Mouse (Mus musculus): ENCODE data around the gene Tnf. TPM values are rescaled to one million over a fixed set of nuclear protein-coding genes. Genes with fewer than 3 reads are reported as not detected.
A peak's percentile ranks its signal among the peaks of the same experiment; 100 is the strongest.

Tnf gene
- polyA plus RNA-seq, 1 experiment from 2014 or later = not detected

GRCm38 (mm10) chr17:35201128-35201527, 679 bp downstream of the Tnf start:
- POLR2A ChIA-PET = no interaction called here
- no peaks in the 10 kb centered on the region for H3K27me3 ChIP-seq
- CTCF ChIA-PET = interaction anchor here (1.0 kb wide), 1 partner anchor 11 kb away, joined by 3 read pairs; no protein-coding TSS in a partner anchor
- ATAC-seq = no peak
- no peak for TF ChIP-seq CTCF (IDR thresholded peaks at IDR 0.05)
- DNase-seq (ENCODE audit: low read depth, low spot score) = no peak
- in situ Hi-C loops (cut with MboI; ENCODE audit: low pct_unique_long_range_greater_than_20kb) = no loop called here

DNA sequence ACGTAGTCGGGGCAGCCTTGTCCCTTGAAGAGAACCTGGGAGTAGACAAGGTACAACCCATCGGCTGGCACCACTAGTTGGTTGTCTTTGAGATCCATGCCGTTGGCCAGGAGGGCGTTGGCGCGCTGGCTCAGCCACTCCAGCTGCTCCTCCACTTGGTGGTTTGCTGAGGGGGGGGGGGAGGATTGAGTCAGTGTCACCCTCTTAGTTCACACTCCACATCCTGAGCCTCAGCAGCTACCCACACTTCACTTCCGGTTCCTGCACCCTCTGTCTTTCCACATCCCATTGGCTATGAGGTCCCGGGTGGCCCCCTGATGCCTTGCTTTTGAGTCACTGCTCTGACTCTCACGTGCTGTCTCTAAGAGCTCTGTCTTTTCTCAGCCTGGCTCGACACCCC, 1.4 kb downstream of the Tnf start:
- no peaks in the 10 kb centered on the region for H3K27me3 ChIP-seq
- POLR2A ChIA-PET = no interaction called here
- no peak for DNase-seq (ENCODE audit: low read depth, low spot score)
- in situ Hi-C loops (cut with MboI; ENCODE audit: low pct_unique_long_range_greater_than_20kb) = no loop called here
- TF ChIP-seq CTCF (IDR thresholded peaks at IDR 0.05) = no peak
- CTCF ChIA-PET = no interaction called here
- ATAC-seq = no peak

- ChIA-PET CTCF (interaction anchor here (0.6 kb wide), 1 partner anchor 30 kb away, joined by 3 read pairs; no protein-coding TSS in a partner anchor), POLR2A (no interaction called here)
- ATAC-seq = no peak
- no peak for TF ChIP-seq CTCF (IDR thresholded peaks at IDR 0.05)
- DNase-seq (ENCODE audit: low read depth, low spot score) = no peak
- H3K27me3 ChIP-seq = no peaks in the 10 kb centered on the region
- in situ Hi-C loops (cut with MboI; ENCODE audit: low pct_unique_long_range_greater_than_20kb) = no loop called here
Measured at GRCm38 (mm10) chr17:35198946-35199345, 2.9 kb downstream of the Tnf start.

DNA sequence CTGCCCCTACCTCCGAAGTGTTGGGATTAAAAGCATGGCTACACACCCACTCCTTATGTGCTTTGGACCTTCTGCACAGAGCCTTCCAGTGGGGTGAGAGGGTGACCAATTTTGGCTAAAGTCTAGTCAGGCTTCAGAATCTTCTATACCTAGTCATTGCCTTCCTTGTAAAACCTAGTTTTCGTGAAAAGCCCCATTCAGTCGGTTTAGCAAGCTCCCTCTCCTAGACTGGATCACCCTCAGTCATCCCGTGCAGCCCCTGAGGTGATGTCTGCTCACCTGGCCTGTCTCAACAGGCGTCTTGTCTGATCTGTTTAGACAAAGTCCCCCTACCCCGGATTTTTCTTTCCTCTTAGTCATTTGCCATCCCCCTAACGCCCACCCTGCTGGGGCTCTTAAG, 3.8 kb downstream of the Tnf start:
- no peaks in the 10 kb centered on the region for H3K27me3 ChIP-seq

DNA sequence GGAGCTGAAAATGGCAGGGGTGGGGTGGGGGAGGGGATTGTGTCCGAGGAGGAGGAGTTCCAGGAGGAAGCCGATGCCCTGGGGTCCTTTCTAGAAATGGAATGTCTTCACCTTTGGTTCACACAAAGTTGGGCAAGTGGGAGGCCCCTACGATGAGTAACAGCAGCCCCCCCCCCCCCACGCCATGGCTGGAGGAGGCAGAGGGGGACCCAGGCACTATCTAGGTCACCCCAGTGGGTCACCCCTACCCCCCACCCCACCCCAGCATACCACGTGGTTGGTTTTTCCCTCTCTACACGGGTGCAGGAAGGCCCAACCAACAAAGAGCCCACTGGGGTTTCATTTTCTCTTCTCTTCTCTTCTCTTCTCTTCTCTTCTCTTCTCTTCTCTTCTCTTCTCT, 4.7 kb downstream of the Tnf start:
- CTCF ChIA-PET = no interaction called here
- no peak for TF ChIP-seq CTCF (IDR thresholded peaks at IDR 0.05)
- ATAC-seq = no peak
- H3K27me3 ChIP-seq = no peaks in the 10 kb centered on the region
- POLR2A ChIA-PET = interaction anchor here (0.6 kb wide), 1 partner anchor 33 kb away, joined by 3 read pairs; no protein-coding TSS in a partner anchor
- in situ Hi-C loops (cut with MboI; ENCODE audit: low pct_unique_long_range_greater_than_20kb) = no loop called here
- no peak for DNase-seq (ENCODE audit: low read depth, low spot score)

More for the DNA sequence above, 3.8 kb downstream of the Tnf start:
- no peak for DNase-seq (ENCODE audit: low read depth, low spot score)
- ChIA-PET POLR2A (no interaction called here), CTCF (no interaction called here)
- in situ Hi-C loops (cut with MboI; ENCODE audit: low pct_unique_long_range_greater_than_20kb) = no loop called here
- TF ChIP-seq CTCF (IDR thresholded peaks at IDR 0.05) = no peak
- no peak for ATAC-seq

DNA sequence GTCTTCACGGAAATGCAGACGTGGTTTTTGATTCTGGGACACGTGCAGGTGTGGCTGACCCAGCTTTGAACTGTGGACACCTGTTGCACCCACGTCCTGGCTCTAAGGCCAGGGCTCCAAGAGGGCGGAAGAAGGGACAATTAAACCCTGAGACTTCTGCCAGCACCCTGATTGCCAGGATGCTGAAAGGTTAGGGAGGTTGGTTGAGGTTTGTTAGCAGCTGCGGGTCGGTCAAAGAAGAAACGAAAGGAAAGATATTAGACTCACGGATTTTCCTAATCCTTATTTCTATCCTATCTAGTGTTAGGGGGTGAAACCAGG, 5.5 kb downstream of the Tnf start:
- ATAC-seq (no peak), DNase-seq (ENCODE audit: low read depth, low spot score) (no peak)
- ChIA-PET CTCF (interaction anchor here (1.1 kb wide), 1 partner anchor 35 kb away, joined by 3 read pairs; no protein-coding TSS in a partner anchor), POLR2A (no interaction called here)
- TF ChIP-seq CTCF (IDR thresholded peaks at IDR 0.05) = no peak
- in situ Hi-C loops (cut with MboI; ENCODE audit: low pct_unique_long_range_greater_than_20kb) = no loop called here
- no peaks in the 10 kb centered on the region for H3K27me3 ChIP-seq

- H3K27me3 ChIP-seq = no peaks in the 10 kb centered on the region
- ATAC-seq = peak; percentile 27
- in situ Hi-C loops (cut with MboI; ENCODE audit: low pct_unique_long_range_greater_than_20kb) = no loop called here
- CTCF ChIA-PET = interaction anchor here (0.7 to 1.1 kb wide), 2 partner anchors 11 to 36 kb away, joined by 3 read pairs; no protein-coding TSS in a partner anchor
- TF ChIP-seq CTCF (IDR thresholded peaks at IDR 0.05) = peak; percentile 100
- POLR2A ChIA-PET = no interaction called here
- peak; percentile 13 for DNase-seq (ENCODE audit: low read depth, low spot score)
Measured at GRCm38 (mm10) chr17:35195631-35196320, 6.0 kb downstream of the Tnf start.

DNA sequence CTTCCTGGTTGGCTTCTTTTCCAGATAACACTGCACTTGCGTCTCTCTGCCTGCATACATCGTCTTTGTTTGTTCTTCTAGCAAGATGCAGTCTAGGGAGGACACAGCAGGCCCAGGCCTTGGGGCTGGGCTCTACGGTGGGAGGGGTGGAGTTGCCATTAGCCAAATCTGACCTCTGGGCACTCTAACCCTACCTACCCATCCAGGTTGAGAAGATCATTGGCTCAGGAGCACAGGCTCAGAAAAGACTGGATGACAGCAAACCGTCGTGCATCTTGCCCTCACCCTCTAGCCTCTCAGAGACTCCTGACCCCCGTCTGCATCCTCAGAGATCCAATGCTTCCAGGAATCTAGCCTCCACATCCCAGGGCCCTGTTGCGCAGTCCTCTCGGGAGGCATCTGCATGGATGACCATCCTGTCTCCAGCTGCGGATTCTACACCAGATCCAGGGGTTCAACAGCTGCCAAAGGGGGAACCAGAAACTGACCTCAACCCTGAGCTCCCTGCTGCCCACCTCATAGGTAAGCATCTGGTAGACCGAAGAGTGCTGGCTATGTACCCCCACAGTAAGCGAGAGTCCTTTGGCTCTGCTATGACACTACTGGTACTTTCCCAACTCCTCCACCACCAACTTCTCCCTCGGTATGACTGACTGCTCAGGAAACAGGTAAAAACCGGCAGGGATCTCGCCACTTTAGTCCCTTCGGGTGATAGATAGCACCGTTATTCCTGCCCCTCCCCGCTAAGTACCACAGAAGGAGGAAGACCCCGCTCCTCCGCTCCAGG, 6.8 kb downstream of the Tnf start:
- DNase-seq (ENCODE audit: low read depth, low spot score) = no peak
- no peaks in the 10 kb centered on the region for H3K27me3 ChIP-seq
- ChIA-PET CTCF (interaction anchor here (0.7 to 1.1 kb wide), 3 partner anchors 10 to 37 kb away, joined by 3 read pairs; no protein-coding TSS in a partner anchor), POLR2A (no interaction called here)
- in situ Hi-C loops (cut with MboI; ENCODE audit: low pct_unique_long_range_greater_than_20kb) = no loop called here
- no peak for ATAC-seq
- TF ChIP-seq CTCF (IDR thresholded peaks at IDR 0.05) = no peak

- TF ChIP-seq CTCF (IDR thresholded peaks at IDR 0.05) = no peak
- ChIA-PET CTCF (interaction anchor here (0.8 to 1.2 kb wide), 3 partner anchors 15 to 28 kb away, joined by 3 read pairs; no protein-coding TSS in a partner anchor), POLR2A (no interaction called here)
- no peaks in the 10 kb centered on the region for H3K27me3 ChIP-seq
- in situ Hi-C loops (cut with MboI; ENCODE audit: low pct_unique_long_range_greater_than_20kb) = no loop called here
- no peak for DNase-seq (ENCODE audit: low read depth, low spot score)
- no peak for ATAC-seq
Measured at GRCm38 (mm10) chr17:35193881-35194843, 7.6 kb downstream of the Tnf start, which contains the start of gene Ltb. Gene Ltb (plus strand): TSS chr17:35194439.

- TF ChIP-seq CTCF (IDR thresholded peaks at IDR 0.05) = no peak
- CTCF ChIA-PET = interaction anchor here (0.9 kb wide), 1 partner anchor 14 kb away, joined by 3 read pairs; no protein-coding TSS in a partner anchor
- in situ Hi-C loops (cut with MboI; ENCODE audit: low pct_unique_long_range_greater_than_20kb) = no loop called here
- ATAC-seq = no peak
- H3K27me3 ChIP-seq = no peaks in the 10 kb centered on the region
- no peak for DNase-seq (ENCODE audit: low read depth, low spot score)
- POLR2A ChIA-PET = no interaction called here
Measured at GRCm38 (mm10) chr17:35192924-35193323, 8.9 kb downstream of the Tnf start.
